Mouse (Mus musculus): ENCODE measurements around the gene Rab26.

Rab26 gene

DNA sequence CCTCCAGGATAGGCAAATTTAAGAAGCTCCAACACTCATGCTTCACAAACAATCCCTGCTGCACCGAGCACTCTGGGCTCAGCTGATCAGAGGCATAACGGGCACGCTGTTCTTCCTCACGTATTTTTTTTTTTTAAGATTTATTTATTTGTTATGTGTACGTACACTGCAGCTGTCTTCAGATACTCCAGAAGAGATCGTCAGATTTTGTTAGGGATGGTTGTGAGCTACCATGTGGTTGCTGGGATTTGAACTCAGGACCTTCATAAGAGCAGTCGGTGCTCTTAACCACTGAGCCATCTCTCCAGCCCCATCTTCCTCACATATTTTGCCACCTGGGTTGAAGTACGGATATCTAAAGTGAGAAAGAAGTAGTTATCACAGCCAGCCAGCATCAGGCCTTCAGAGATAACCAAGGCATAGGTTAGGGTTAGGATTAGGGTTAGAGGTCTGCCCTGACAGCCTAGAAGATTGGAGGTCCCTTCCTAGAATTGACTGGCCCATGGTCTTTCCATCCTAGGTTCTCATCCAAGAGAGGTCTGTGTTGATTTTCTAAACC is at the start of gene Rab26:
Gene Rab26, minus strand, starts transcription at position 51 of the 559 bp plus-strand sequence.
- no peak for DNase-seq (ENCODE audit: low read depth, low spot score)

DNA sequence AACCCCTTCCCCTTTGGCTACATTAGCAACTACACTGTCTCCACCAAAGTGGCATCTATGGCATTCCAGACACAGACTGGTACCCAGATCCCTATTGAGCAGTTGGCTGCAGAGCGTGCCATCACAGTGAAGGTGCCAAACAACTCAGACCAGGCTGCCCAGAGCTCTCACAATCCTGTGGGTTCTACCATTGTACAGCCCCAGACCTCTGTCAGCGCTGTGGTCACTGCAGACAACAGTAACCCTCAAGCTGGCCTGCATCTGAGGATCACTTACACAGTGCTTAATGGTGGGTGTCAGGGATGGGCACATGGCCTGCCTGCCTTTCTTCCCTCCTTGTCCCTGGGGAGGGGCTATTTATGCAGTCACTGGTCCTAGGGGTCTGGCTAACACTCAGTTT is 46.3 kb upstream of the Rab26 start:
- no peak for DNase-seq (ENCODE audit: low read depth, low spot score)

GRCm38 (mm10) chr17:24579532-24579931 is 45.5 kb upstream of the Rab26 start:
- no peak for DNase-seq (ENCODE audit: low read depth, low spot score)

DNA sequence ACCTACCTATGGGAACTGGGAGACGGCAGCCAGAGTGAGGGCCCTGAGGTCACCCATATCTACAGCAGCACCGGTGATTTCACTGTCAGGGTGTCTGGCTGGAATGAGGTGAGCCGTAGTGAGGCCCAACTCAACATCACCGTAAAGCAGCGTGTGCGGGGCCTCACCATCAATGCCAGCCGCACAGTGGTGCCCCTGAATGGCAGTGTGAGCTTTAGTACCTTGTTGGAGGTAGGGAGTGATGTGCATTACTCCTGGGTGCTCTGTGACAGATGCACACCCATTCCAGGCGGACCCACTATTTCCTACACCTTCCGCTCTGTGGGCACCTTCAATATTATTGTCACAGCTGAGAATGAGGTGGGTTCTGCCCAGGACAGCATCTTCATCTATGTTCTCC is 39.8 kb upstream of the Rab26 start:
- DNase-seq (ENCODE audit: low read depth, low spot score) = no peak

- no peak for DNase-seq (ENCODE audit: low read depth, low spot score)
Measured at GRCm38 (mm10) chr17:24572651-24573245, 38.7 kb upstream of the Rab26 start.

DNA sequence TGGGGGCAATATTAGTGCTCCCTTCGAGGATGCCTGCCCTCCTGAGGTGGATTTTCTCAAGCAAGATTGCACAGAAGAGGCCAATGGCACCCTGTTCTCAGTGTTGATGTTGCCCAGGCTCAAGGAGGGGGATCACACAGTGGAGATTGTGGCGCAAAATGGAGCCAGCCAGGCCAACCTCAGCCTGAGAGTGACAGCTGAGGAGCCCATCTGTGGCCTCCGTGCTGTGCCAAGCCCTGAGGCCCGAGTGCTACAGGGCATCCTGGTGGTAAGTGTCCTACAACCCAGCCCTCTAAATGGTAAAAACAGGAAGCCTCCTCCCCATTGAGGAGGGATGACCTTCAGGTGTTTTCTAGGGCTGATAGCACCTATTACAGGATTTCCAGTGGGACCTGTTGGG is 35.8 kb upstream of the Rab26 start:
- no peak for DNase-seq (ENCODE audit: low read depth, low spot score)

DNA sequence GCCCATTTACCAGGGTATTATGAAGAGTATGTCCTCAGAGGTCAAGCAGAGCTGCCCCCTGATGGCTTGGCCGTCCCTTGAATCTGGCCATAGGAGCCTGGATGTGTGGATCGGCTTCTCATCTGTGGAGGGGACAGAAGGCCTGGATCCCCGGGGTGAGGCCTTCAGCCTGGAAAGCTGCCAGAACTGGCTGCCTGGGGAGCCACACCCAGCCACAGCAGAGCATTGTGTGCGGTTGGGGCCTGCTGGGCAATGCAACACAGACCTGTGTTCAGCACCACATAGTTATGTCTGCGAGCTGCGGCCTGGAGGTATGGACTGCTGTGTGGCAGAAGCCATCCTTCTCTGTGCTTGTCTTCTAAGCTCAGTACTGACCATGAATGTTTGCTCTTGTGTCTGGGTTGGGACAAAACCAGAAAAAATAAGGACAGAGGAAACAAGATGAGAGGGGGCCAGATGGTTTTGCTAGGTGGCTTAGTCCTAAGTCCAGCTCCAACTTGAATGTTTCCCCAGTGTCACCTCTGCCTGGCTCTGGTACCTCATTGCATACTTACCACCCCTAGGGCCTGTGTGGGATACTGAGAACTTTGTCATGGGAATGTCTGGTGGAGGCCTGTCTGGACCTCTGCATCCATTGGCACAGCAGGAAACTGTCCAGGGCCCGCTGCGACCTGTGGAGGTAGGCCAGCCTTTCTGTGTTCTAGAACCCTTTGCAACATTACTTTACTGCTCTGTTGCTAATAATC is 33.2 kb upstream of the Rab26 start:
- no peak for DNase-seq (ENCODE audit: low read depth, low spot score)

GRCm38 (mm10) chr17:24565792-24566191 is 31.8 kb upstream of the Rab26 start:
- no peak for DNase-seq (ENCODE audit: low read depth, low spot score)

- no peak for DNase-seq (ENCODE audit: low read depth, low spot score)
Measured at GRCm38 (mm10) chr17:24565092-24565491, 31.1 kb upstream of the Rab26 start.

- no peak for DNase-seq (ENCODE audit: low read depth, low spot score)
Measured at GRCm38 (mm10) chr17:24564422-24564821, 30.4 kb upstream of the Rab26 start.

GRCm38 (mm10) chr17:24563638-24564037 is 29.6 kb upstream of the Rab26 start:
- DNase-seq (ENCODE audit: low read depth, low spot score) = no peak

DNA sequence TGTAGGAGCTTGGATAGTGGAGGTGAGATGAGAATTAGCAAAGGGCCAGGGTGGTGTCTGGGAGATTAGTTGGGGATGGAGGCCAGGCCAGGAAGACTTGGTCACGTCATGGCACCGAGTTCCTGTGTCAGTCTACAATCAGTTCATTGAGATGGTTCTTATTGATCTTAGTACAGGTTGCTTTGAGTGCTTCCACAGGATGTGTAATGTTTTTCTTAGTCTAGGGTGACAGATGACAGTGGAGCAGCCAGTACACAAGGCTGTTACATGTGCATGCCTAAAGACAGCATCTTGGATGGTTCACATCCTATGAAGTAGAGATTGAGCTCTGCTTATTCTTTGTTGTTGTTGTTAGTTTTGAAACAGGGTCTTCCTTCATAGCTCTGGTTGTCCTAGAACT is 27.6 kb upstream of the Rab26 start:
- DNase-seq (ENCODE audit: low read depth, low spot score) = no peak

- no peak for DNase-seq (ENCODE audit: low read depth, low spot score)
Measured at GRCm38 (mm10) chr17:24560301-24561028, 26.5 kb upstream of the Rab26 start.

- DNase-seq (ENCODE audit: low read depth, low spot score) = no peak
Measured at GRCm38 (mm10) chr17:24559146-24559545, 25.1 kb upstream of the Rab26 start.

DNA sequence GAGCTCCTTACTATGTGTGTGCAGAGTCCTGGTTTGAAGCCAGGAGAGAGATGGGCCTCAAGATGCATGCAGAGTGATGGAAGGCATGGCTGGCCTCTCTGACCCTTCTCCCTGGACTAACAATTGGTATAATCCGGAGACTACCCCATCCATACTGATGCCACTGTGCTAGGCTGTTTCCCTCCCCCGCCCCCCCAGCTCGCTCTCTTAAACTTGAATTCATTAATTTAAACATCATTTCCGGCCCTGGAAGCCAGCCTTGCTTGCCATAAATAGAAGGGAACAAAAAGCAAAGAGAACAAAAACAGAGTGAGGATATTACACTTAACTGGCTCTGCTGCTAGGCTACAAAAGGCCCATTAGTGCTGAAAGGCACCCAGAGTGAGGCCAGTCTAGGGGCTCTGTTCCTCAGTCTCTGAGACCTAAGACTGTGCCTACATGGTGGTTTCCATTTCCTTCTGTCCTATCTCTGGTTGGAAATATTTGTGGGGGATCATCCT is 24.6 kb upstream of the Rab26 start:
- DNase-seq (ENCODE audit: low read depth, low spot score) = peak; percentile 33

GRCm38 (mm10) chr17:24557091-24557490 is 23.1 kb upstream of the Rab26 start:
- no peak for DNase-seq (ENCODE audit: low read depth, low spot score)

DNA sequence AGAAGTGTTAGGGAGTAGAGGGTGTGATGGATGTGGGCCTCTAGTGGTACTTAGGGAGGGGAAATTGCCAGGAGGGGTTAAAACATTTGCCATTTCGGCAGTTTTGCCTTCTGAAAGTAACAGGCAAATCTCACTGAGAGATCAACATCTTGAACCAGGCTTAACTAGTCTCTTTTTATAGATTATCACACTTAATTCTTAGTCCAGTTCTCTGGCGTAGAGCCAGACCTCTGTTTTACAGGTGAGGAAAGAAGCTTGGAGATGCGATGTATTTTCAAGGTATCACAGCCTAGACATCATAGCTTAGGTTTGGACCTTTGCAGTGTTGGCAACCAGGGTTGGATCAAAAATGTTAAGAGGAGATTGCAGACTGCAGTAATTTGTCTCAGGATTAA is 17.0 kb upstream of the Rab26 start:
- DNase-seq (ENCODE audit: low read depth, low spot score) = no peak

DNA sequence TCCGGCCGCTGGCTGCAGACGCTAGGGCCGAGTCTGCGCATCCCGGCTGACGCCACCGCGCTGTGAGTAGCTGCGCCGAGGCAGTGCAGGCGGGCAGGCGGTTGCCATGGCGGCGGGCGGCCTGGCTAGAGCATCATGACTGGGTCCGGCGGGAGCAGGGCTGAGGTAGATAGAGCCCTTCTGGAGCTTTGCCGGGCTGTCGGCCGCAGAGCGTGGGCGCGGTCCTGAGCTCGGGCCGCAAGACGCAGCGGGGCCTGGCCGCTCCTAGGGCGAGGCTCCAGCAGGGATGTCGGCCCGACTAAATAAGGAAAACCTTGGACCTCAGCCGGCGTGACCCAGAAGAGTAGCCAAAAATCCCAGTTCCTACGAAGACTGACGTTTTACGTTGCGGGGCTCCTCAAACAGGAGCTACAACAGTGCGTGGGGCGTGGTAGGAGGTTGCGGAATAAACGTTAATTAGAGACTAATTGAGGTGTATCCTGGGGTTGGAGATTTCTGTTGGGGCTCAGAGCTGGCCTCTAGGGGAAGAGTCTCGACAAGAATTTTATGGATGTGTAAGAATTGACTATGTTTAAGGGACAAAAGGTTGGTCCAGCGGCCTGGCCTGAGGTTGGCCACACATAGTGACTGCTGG is 16.5 kb upstream of the Rab26 start:
- peak; percentile 83 for DNase-seq (ENCODE audit: low read depth, low spot score)

GRCm38 (mm10) chr17:24549618-24550415 is 15.8 kb upstream of the Rab26 start, which contains the start of gene Pkd1:
Gene Pkd1 (plus strand): TSS chr17:24549834.
- peak; percentile 100 for DNase-seq (ENCODE audit: low read depth, low spot score)

DNA sequence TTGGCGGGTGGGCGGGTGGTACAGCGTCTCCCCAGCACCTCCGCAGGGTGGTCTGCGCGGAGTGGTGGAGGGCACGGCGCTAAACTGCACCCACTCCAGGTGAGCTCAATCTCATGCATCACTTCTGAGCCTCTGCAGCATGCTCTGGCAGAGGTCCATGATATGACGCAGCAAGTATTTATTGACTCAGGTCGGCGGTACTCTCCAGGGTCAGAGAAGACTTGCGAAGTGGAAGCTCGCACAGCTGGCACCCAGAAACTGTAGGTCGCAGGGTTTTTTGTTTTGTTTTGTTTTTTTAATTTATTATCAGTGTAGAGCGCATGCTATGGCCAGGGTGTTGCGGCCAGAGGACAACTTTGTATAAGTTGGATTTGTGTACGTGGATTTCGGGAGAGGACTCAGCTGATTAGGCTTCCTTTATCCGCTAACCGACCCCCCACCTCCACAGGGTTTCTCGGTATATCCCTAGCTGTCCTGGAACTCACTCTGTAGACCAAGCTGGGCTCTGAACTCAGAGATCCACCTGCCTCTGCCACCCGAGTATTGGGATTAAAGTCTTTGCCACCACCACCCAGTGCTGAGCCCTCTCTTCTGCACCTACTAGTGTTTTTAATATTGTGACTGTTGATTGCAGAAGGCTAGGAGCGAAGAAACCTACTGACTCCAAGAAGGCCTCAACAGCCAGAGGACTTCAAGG is 15.1 kb upstream of the Rab26 start:
- peak; percentile 31 for DNase-seq (ENCODE audit: low read depth, low spot score)

All from mesoderm, embryonic 11.5 days (tissue).